Mouse (Mus musculus) adrenal gland, postnatal 10 days (tissue): ENCODE data around the gene Lst1. TPM values are rescaled to one million over a fixed set of nuclear protein-coding genes. Genes with fewer than 3 reads are reported as not detected.
A peak's percentile ranks its signal among the peaks of the same experiment; 100 is the strongest.

ENCODE experiments used
- DNase-seq: peaks from one replicate; pipeline ENCODE4 v3.0.0; 2021; ENCODE audit warnings: mixed read lengths
- total RNA-seq, 2 experiments: library from RNA; stranded (reverse); gene quantifications; 2 replicates each; pipeline ENCODE4 v1.2.3; 2021

Gene Lst1
- total RNA-seq, 2 experiments from 2014 or later = 10.0 to 10.5 TPM

GRCm38 (mm10) chr17:35209785-35210535 lies 21.7 kb upstream of the Lst1 start:
- no peak for DNase-seq

- no peak for DNase-seq
Measured at GRCm38 (mm10) chr17:35205380-35205769, 17.1 kb upstream of the Lst1 start.

- DNase-seq = no peak
Measured at GRCm38 (mm10) chr17:35204494-35205379, 16.5 kb upstream of the Lst1 start, which contains the start of gene Lta. TSS of gene Lta (minus strand) at chr17:35205351.

GRCm38 (mm10) chr17:35202442-35202841 lies 14.2 kb upstream of the Lst1 start:
- no peak for DNase-seq

- DNase-seq = peak; percentile 53
Measured at GRCm38 (mm10) chr17:35201787-35202186, 13.5 kb upstream of the Lst1 start, which contains the start of gene Tnf. TSS of gene Tnf (minus strand) at chr17:35202007.

- no peak for DNase-seq
Measured at GRCm38 (mm10) chr17:35201128-35201527, 12.9 kb upstream of the Lst1 start.

GRCm38 (mm10) chr17:35200398-35200797 lies 12.2 kb upstream of the Lst1 start:
- no peak for DNase-seq

- DNase-seq = no peak
Measured at GRCm38 (mm10) chr17:35198946-35199345, 10.7 kb upstream of the Lst1 start.

- no peak for DNase-seq
Measured at GRCm38 (mm10) chr17:35198029-35198428, 9.8 kb upstream of the Lst1 start.

GRCm38 (mm10) chr17:35197126-35197525 lies 8.9 kb upstream of the Lst1 start:
- no peak for DNase-seq

- DNase-seq = no peak
Measured at GRCm38 (mm10) chr17:35196321-35196641, 8.0 kb upstream of the Lst1 start.

GRCm38 (mm10) chr17:35195631-35196320 lies 7.5 kb upstream of the Lst1 start:
- peak; percentile 90 for DNase-seq

GRCm38 (mm10) chr17:35194844-35195630 lies 6.8 kb upstream of the Lst1 start:
- no peak for DNase-seq

GRCm38 (mm10) chr17:35193881-35194843 lies 5.9 kb upstream of the Lst1 start, which contains the start of gene Ltb:
TSS of gene Ltb (plus strand) at chr17:35194439.
- DNase-seq = peak; percentile 60

- peak; percentile 43 for DNase-seq
Measured at GRCm38 (mm10) chr17:35192924-35193323, 4.7 kb upstream of the Lst1 start.

- no peak for DNase-seq
Measured at GRCm38 (mm10) chr17:35191723-35192122, 3.5 kb upstream of the Lst1 start.

GRCm38 (mm10) chr17:35190096-35190495 lies 1.9 kb upstream of the Lst1 start:
- DNase-seq = no peak

GRCm38 (mm10) chr17:35189186-35189585 lies 947 bp upstream of the Lst1 start:
- no peak for DNase-seq

- no peak for DNase-seq
Measured at GRCm38 (mm10) chr17:35187345-35187744, 894 bp downstream of the Lst1 start.

- no peak for DNase-seq
Measured at GRCm38 (mm10) chr17:35186681-35187080, 1.6 kb downstream of the Lst1 start.
